Mouse (Mus musculus): ENCODE data around the gene Ncoa3. TPM values are rescaled to one million over a fixed set of nuclear protein-coding genes. Genes with fewer than 3 reads are reported as not detected.
"Not testable (repeated sequence)": the region's sequence is repeated elsewhere in the genome, so short reads cannot be mapped to it uniquely, and the experiment has no call there.

The Ncoa3 gene
- polyA plus RNA-seq, 1 experiment from 2014 or later = 15.2 TPM

DNA sequence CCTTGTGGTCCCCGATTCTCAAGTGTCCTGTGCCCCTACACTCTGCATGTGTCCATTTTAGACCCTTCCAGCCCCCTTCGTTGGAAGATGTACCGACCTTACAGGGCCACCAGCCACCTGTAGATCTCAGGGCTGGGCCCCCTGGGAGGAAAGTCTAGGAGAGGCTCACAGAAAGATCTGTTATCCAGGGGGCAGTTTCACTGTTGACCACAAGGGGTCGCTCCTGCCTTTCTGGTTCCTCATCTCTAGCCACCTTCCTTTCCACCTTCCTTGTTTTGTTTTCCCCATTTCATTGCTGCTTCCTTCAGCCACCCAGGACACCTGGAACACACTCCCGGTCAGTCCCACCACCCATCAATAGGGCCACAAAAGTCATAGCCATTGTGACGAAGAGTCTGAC lies 92.5 kb downstream of the Ncoa3 start:
- not testable (repeated sequence) for DNase-seq (ENCODE audit: low spot score); ATAC-seq (replicated peaks; ENCODE audit: low FRiP score); H3K9me3 ChIP-seq (ENCODE audit: control insufficient read depth, low read length); H3K4me2 ChIP-seq; H3K27me3 ChIP-seq (replicated peaks; ENCODE audit: control insufficient read depth, insufficient read depth, low read length); H3K9ac ChIP-seq (ENCODE audit: low read depth, low read length); H3K4me3 ChIP-seq (ENCODE audit: low read depth, low read length); H3K36me3 ChIP-seq (ENCODE audit: control insufficient read depth, insufficient read depth, low read length); H3K27ac ChIP-seq (ENCODE audit: low read depth, low read length)
- 37% methylated on average over 6 of the region's 6 CpGs for WGBS
- H3K4me1 ChIP-seq (replicated peaks; ENCODE audit: control insufficient read depth, insufficient read depth, low read length) = peaks cover 11% of the 10 kb centered on the region

DNA sequence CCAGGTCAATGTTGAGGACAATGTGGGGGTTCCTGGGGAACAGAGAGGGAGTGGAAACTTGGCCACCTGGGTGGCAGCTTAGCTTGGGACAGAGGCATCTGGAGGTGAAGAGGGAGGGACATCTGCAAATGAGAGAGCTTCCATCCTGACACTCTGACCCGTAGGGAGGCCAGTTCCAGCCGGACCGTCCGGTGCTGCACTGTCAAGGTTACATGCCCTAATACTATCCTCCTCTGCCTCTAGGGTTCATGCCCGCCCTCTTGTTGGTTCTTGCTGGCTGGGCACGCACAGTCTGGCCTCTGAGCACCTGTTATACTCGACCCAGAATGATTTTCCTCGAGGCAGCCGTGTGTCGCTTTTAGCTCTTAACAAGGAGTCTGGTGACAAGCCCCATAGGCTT lies 93.3 kb downstream of the Ncoa3 start:
- Histone ChIP-seq H3K9ac (ENCODE audit: low read depth, low read length) (no peak overlapping the region), H3K4me3 (ENCODE audit: low read depth, low read length) (no peak overlapping the region), H3K27me3 (replicated peaks; ENCODE audit: control insufficient read depth, insufficient read depth, low read length) (no peaks in the 10 kb centered on the region), H3K4me2 (no peak overlapping the region), H3K36me3 (ENCODE audit: control insufficient read depth, insufficient read depth, low read length) (no peaks in the 10 kb centered on the region), H3K4me1 (replicated peaks; ENCODE audit: control insufficient read depth, insufficient read depth, low read length) (peaks cover 4% of the 10 kb centered on the region; the same call in 1 of the 2 replicates), H3K9me3 (ENCODE audit: control insufficient read depth, low read length) (no peaks in the 10 kb centered on the region), H3K27ac (ENCODE audit: low read depth, low read length) (no peak overlapping the region)
- ATAC-seq (replicated peaks; ENCODE audit: low FRiP score) = no peak
- 89% methylated on average over 10 of the region's 10 CpGs for WGBS
- DNase-seq (ENCODE audit: low spot score) = no peak

DNA sequence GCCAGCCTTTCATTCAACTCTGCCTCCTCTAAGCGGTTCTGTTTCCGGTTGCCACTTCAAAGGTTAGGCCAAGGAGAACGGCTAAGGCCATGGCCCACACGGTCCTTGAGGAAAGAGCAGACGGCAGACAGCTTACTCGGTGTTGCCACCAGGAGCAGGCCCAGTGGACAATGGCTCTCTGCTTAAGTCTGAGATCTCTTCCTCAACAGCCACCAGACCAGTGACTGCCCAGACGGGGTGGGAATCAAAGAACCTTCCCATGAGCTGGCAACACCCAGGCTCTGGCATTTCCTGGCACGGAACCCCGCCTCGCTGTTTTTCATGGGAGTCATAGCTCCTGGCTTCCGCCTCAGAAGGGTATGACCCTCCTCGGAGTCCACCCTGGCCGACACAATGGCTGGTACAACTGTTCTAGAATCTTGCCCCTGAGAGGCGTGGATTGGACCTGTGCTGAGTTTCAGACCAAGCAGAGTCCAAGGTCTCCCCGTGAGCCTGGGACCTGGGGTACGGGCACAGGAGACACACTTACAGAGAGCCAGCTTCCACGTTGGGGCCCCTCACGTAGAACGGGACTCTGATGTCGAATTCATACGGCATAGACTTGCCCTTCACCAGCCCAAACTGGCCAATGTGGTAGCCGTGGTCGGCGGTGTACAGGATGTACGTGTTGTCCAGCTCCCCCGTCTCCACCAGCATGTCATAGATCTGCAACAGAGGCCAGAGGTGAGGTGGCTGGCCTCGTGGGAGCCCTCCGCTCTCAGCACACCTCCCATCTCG lies 94.2 kb downstream of the Ncoa3 start:
- Histone ChIP-seq H3K27ac (ENCODE audit: low read depth, low read length) (no peak overlapping the region), H3K4me1 (replicated peaks; ENCODE audit: control insufficient read depth, insufficient read depth, low read length) (no peaks in the 10 kb centered on the region), H3K27me3 (replicated peaks; ENCODE audit: control insufficient read depth, insufficient read depth, low read length) (no peaks in the 10 kb centered on the region), H3K4me3 (ENCODE audit: low read depth, low read length) (no peak overlapping the region), H3K36me3 (ENCODE audit: control insufficient read depth, insufficient read depth, low read length) (0 out of 2 replicates have a peak, but pooled peaks cover 2% of the 10 kb centered on the region), H3K4me2 (no peak overlapping the region), H3K9me3 (ENCODE audit: control insufficient read depth, low read length) (no peaks in the 10 kb centered on the region), H3K9ac (ENCODE audit: low read depth, low read length) (no peak overlapping the region)
- WGBS = 84% methylated on average over 29 of the region's 29 CpGs
- ATAC-seq (replicated peaks; ENCODE audit: low FRiP score) (no peak), DNase-seq (ENCODE audit: low spot score) (no peak)

DNA sequence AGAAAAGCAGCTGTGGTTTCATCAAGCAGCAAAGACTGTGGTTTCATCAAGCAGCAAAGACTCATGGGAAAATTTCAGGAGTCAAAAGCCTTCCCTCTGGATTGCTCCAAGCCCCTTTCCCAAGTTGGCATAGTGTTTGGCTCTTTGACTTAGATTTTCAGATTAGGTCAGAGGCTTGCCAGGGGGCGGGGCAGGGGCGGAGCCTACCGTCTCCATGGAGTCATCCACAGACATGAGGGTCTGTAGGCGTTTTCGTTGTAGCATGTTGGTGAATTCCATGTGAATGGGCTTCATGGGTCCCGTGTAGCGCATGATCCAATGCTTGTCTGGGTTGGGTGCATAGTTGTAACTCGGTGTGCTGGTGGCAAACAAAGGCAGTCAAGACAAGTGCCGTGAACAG lies 96.6 kb downstream of the Ncoa3 start:
- H3K4me2 ChIP-seq = no peak overlapping the region

DNA sequence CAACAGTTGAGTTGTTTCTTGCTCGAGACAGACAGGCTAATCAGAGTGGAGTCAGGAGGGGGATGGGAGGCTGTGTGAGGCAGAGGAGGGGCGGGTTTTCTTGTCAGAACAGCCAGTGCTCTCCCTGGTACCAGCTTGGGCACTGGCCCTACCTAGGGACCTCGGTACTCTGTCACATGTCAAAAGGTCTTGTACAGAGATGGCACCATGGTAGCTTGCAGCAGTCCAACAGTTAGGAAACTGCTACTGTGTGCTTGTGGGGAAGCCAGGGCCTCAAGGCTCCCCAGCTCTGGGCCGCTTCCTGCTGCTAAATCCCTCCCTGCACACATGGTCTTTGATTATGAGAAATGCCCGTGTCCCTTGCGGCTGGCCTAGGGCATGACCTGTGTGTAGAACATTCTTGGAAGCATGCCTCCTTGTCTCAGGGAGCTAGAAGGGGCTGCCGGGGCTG lies 97.7 kb downstream of the Ncoa3 start:
- H3K27me3 ChIP-seq (replicated peaks; ENCODE audit: control insufficient read depth, insufficient read depth, low read length) = no peaks in the 10 kb centered on the region
- 45% methylated on average over 7 of the region's 7 CpGs for WGBS
- H3K4me3 ChIP-seq (ENCODE audit: low read depth, low read length) = no peak overlapping the region
- ATAC-seq (replicated peaks; ENCODE audit: low FRiP score) = no peak
- H3K9ac ChIP-seq (ENCODE audit: low read depth, low read length) = no peak overlapping the region
- H3K36me3 ChIP-seq (ENCODE audit: control insufficient read depth, insufficient read depth, low read length) = peaks cover 9% of the 10 kb centered on the region; the same call in 1 of the 2 replicates
- DNase-seq (ENCODE audit: low spot score) = no peak
- no peak overlapping the region for H3K4me2 ChIP-seq
- H3K4me1 ChIP-seq (replicated peaks; ENCODE audit: control insufficient read depth, insufficient read depth, low read length) = no peaks in the 10 kb centered on the region
- no peak overlapping the region for H3K27ac ChIP-seq (ENCODE audit: low read depth, low read length)
- no peaks in the 10 kb centered on the region for H3K9me3 ChIP-seq (ENCODE audit: control insufficient read depth, low read length)

More for the DNA sequence above, 96.6 kb downstream of the Ncoa3 start:
- no peaks in the 10 kb centered on the region for H3K9me3 ChIP-seq (ENCODE audit: control insufficient read depth, low read length)
- no peak overlapping the region for H3K27ac ChIP-seq (ENCODE audit: low read depth, low read length)
- H3K9ac ChIP-seq (ENCODE audit: low read depth, low read length) = no peak overlapping the region
- H3K36me3 ChIP-seq (ENCODE audit: control insufficient read depth, insufficient read depth, low read length) = peaks cover 5% of the 10 kb centered on the region; the same call in 1 of the 2 replicates
- no peaks in the 10 kb centered on the region for H3K4me1 ChIP-seq (replicated peaks; ENCODE audit: control insufficient read depth, insufficient read depth, low read length)
- H3K4me3 ChIP-seq (ENCODE audit: low read depth, low read length) = no peak overlapping the region
- DNase-seq (ENCODE audit: low spot score) = no peak
- 83% methylated on average over 9 of the region's 9 CpGs for WGBS
- no peak for ATAC-seq (replicated peaks; ENCODE audit: low FRiP score)
- H3K27me3 ChIP-seq (replicated peaks; ENCODE audit: control insufficient read depth, insufficient read depth, low read length) = no peaks in the 10 kb centered on the region

DNA sequence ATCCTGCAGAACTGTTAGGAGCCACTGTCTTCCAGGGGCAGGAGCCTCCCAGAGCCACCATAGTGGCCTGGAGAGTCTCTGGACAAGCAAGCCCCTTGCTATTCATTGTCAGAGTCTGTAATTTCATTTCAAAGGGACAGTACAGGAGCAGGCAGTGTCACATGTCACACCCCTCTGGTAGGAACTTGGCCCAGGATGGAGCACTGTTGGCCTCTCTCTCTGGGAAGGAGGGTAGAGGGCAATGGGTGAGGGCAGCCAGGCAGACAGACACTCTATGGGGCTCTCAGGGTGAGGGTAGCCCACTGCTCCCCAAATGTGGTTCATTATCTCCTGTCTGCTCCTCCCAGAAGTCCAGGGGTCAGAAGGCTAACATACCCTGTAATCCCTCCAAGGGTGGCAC lies 99.2 kb downstream of the Ncoa3 start:
- H3K4me3 ChIP-seq (ENCODE audit: low read depth, low read length) = no peak overlapping the region
- DNase-seq (ENCODE audit: low spot score) = no peak
- no peak for ATAC-seq (replicated peaks; ENCODE audit: low FRiP score)
- no peak overlapping the region for H3K9ac ChIP-seq (ENCODE audit: low read depth, low read length)
- H3K9me3 ChIP-seq (ENCODE audit: control insufficient read depth, low read length) = no peaks in the 10 kb centered on the region
- no peak overlapping the region for H3K4me2 ChIP-seq
- peaks cover 9% of the 10 kb centered on the region; the same call in 1 of the 2 replicates for H3K36me3 ChIP-seq (ENCODE audit: control insufficient read depth, insufficient read depth, low read length)
- H3K4me1 ChIP-seq (replicated peaks; ENCODE audit: control insufficient read depth, insufficient read depth, low read length) = no peaks in the 10 kb centered on the region
- no peaks in the 10 kb centered on the region for H3K27me3 ChIP-seq (replicated peaks; ENCODE audit: control insufficient read depth, insufficient read depth, low read length)
- no peak overlapping the region for H3K27ac ChIP-seq (ENCODE audit: low read depth, low read length)

DNA sequence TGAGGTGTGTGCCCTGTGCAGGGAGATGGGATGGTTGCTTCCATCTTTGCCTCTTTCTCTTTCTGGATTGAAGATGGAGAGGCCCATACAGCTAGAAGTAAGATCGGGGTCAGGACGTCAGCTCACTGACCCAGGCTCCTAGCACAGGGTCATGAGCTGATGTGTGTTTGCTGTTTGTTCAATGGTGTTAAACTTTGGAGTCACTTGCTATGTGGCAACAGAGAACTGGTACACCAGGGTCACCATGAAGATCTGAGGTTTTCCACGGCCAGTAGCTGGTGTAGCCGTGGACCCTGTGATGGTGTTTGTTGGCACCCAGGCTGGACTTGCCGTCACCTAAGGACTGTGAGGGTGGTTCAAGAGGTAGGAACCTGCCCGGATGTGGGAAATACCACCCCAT lies 100.0 kb downstream of the Ncoa3 start:
- no peak for DNase-seq (ENCODE audit: low spot score)
- WGBS = 79% methylated on average over 6 of the region's 6 CpGs
- Histone ChIP-seq H3K27ac (ENCODE audit: low read depth, low read length) (no peak overlapping the region), H3K9ac (ENCODE audit: low read depth, low read length) (no peak overlapping the region), H3K36me3 (ENCODE audit: control insufficient read depth, insufficient read depth, low read length) (peaks cover 9% of the 10 kb centered on the region; the same call in 1 of the 2 replicates), H3K4me2 (no peak overlapping the region), H3K4me3 (ENCODE audit: low read depth, low read length) (no peak overlapping the region), H3K9me3 (ENCODE audit: control insufficient read depth, low read length) (no peaks in the 10 kb centered on the region), H3K4me1 (replicated peaks; ENCODE audit: control insufficient read depth, insufficient read depth, low read length) (no peaks in the 10 kb centered on the region), H3K27me3 (replicated peaks; ENCODE audit: control insufficient read depth, insufficient read depth, low read length) (no peaks in the 10 kb centered on the region)
- ATAC-seq (replicated peaks; ENCODE audit: low FRiP score) = no peak

DNA sequence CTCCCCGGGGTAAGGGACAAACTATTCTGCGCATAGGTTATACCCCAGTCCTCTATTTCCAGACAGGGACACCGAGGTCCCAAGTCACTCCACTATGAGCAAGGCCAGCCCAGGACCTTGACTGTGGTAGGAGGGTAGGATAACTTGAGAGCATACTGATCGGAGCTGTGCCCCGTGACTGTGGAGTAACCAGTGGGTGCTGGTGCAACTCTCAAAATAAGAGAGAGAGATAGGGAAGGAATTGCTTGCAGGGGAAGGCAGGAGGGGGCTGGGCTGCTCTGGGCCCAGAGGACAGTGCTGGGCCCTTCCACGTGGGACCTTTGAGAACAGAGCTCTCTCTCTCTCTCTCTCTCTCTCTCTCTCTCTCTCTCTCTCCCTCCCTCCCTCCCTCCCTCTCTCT lies 103.9 kb downstream of the Ncoa3 start:
- Histone ChIP-seq H3K4me2 (no peak overlapping the region), H3K36me3 (ENCODE audit: control insufficient read depth, insufficient read depth, low read length) (peaks cover 9% of the 10 kb centered on the region; the same call in 1 of the 2 replicates), H3K4me3 (ENCODE audit: low read depth, low read length) (no peak overlapping the region), H3K9ac (ENCODE audit: low read depth, low read length) (no peak overlapping the region), H3K9me3 (ENCODE audit: control insufficient read depth, low read length) (no peaks in the 10 kb centered on the region), H3K27ac (ENCODE audit: low read depth, low read length) (no peak overlapping the region), H3K27me3 (replicated peaks; ENCODE audit: control insufficient read depth, insufficient read depth, low read length) (no peaks in the 10 kb centered on the region), H3K4me1 (replicated peaks; ENCODE audit: control insufficient read depth, insufficient read depth, low read length) (no peaks in the 10 kb centered on the region; the same call in none of the 2 replicates)
- ATAC-seq (replicated peaks; ENCODE audit: low FRiP score) (no peak), DNase-seq (ENCODE audit: low spot score) (no peak)
- 82% methylated on average over 6 of the region's 6 CpGs for WGBS

DNA sequence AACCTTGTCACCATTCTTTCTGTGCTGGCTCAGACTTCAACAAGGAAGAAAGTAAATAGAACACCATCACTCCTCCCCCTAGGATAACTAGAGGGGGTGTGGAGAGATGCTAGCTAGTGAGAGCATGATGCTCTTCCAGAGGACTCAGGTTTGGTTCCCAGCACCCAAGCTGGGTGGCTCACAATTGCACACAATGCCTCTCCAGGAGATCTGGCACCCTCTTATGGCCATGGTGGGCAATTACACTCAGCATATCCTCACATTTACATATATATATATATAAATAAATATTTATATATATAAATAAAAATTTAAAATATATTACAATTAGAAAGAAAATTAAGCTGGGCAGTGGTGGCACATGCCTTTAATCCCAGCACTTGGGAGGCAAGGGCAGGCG lies 104.4 kb downstream of the Ncoa3 start:
- Histone ChIP-seq H3K9me3 (ENCODE audit: control insufficient read depth, low read length) (no peaks in the 10 kb centered on the region), H3K4me2 (no peak overlapping the region), H3K27me3 (replicated peaks; ENCODE audit: control insufficient read depth, insufficient read depth, low read length) (no peaks in the 10 kb centered on the region), H3K9ac (ENCODE audit: low read depth, low read length) (no peak overlapping the region), H3K4me1 (replicated peaks; ENCODE audit: control insufficient read depth, insufficient read depth, low read length) (no peaks in the 10 kb centered on the region; the same call in none of the 2 replicates), H3K27ac (ENCODE audit: low read depth, low read length) (no peak overlapping the region), H3K36me3 (ENCODE audit: control insufficient read depth, insufficient read depth, low read length) (peaks cover 6% of the 10 kb centered on the region; the same call in 1 of the 2 replicates), H3K4me3 (ENCODE audit: low read depth, low read length) (no peak overlapping the region)
- ATAC-seq (replicated peaks; ENCODE audit: low FRiP score) (no peak), DNase-seq (ENCODE audit: low spot score) (no peak)
- 87% methylated on average over 1 of the region's 1 CpGs for WGBS

Data from liver, embryonic 11.5 days (tissue).